Mouse (Mus musculus) mouse embryonic stem cell (cell line): ENCODE measurements around the gene Atl2.

Source experiments
- in situ Hi-C, 2 experiments: fragments of 300-500 bp; cut with MboI; formaldehyde crosslinking; loops; 1 replicate in 1 of 2; 3 replicates in 1 of 2; pipeline ENCODE4 v1.14.3; 2019 to 2020; ENCODE audit warnings: low sequenced_read_pairs in 2 of 2, low pct_unique_long_range_greater_than_20kb in 1 of 2, mixed read lengths in 1 of 2; ENCODE audit not compliant: unreplicated experiment in 1 of 2

Atl2 gene

DNA sequence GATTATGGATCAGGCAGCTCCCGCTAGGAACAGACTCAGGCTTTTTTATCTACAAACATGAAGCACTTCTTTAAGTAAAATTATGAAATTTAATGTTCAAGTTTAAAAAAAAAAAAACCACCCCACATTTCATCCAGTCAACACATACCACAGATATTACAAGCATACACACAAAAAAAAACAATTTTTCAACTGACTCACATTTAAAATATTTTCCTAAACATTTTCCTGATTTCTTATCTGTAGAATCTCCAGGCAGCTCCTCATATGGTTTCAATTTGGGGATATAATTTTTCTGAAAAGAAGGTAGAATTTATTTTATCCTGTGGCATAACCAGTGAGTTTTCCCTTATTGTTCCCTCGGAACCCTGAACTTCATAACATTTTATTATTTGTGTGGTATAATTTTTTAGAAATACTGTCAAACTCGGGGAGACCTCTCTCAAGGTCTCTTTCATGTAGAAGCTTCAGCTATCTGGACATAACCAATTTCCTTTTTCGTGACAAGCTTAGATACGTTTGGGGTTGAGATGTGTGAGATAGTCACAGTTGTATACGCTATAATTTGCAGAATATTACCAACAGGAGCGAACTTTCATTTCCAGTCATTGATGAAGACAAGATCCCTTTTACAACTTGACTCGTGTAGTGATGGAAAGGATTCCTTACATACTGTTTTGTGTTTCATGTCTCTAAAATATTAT, 11.0 kb upstream of the Atl2 start:
- in situ Hi-C loops: no loop called here

DNA sequence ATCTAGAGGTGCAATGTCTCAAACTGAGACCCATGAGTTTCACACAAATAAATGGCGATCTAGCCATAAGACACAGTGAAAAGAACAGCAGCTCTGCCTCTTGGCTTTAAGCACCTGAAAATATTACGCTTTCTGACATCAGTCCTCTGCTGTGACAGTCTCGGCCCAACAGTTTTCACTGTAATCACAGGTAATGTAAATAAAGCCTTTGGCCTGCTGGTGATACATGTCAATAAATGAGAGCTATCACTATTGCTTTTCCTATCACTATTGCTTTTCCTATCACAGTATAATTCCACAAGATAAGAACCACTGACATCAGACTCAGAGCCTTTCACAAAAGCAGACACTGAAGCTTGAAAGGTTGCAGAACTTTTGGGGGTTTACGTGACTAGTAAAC, 8.7 kb upstream of the Atl2 start:
- in situ Hi-C loops: no loop called here

DNA sequence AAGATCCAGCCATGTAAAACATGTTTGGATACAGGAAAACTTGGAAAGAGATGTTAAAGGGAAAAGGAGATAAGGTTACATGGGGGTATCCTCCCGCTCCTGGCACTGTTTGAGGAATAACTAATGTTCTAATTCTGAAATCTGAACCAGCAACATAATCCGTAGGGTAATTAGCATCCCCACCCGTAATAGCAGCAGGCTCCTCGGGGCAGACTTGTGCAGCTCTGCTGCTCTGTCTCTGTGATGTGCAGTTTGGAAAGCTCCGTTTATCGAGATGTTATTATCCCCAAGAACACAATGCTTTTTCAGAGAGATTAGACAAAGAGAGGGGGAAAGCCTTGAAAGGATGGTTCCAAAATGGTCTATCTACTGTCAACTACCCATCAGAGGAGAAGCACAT, 5.3 kb upstream of the Atl2 start:
- in situ Hi-C loops: no loop called here

DNA sequence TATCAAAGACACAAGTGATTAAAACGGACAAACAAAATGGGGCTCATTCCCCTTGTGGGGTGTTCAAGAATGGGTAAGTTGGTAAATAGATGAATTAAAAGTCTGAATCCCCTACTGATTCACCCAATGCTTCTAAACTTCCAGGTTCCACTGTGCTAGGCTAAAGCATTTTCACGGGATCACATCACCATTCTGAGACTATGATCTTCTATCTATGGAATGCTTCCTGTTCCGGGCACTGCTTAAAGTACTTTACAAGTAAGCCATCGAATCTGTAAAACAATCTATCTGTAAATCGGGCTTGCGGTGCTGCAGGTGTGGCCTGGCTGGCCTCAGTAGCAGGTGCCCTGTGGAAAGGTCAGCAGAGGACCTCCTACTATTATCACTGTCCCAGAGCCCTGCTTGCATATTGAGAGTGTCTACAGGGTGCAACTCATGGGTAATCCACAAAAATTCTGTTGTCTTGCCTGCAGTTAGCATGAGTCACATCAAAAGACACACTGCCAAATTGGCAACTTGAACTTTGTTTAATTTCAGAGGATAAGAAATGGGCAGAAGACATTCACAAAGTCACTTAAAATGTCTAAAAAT, 2.3 kb upstream of the Atl2 start:
- in situ Hi-C loops: loop anchor here in 1 of 2 experiments (25.0 kb wide), 1 partner anchor 289 kb away; no protein-coding TSS in a partner anchor

DNA sequence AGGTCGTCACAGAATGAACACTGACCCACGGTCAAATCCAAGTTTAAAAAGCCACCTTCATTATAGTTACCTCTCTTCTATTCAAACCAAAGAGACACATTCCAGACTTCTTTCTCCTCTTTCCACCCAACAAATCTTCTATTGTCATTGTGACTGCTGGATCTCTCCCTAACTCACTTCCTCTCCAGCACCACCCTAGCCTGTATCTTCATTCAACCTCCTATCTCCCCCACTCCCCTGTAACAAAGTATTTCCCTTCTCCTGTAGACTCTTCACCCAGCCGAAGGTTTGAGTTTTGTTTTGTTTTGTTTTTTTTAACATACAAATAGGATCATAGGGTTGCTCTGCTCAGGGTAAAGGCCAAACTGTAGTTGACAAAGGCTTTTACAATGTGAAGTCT, 1.7 kb upstream of the Atl2 start:
- in situ Hi-C loops: loop anchor here in 1 of 2 experiments (25.0 kb wide), 1 partner anchor 290 kb away; no protein-coding TSS in a partner anchor

DNA sequence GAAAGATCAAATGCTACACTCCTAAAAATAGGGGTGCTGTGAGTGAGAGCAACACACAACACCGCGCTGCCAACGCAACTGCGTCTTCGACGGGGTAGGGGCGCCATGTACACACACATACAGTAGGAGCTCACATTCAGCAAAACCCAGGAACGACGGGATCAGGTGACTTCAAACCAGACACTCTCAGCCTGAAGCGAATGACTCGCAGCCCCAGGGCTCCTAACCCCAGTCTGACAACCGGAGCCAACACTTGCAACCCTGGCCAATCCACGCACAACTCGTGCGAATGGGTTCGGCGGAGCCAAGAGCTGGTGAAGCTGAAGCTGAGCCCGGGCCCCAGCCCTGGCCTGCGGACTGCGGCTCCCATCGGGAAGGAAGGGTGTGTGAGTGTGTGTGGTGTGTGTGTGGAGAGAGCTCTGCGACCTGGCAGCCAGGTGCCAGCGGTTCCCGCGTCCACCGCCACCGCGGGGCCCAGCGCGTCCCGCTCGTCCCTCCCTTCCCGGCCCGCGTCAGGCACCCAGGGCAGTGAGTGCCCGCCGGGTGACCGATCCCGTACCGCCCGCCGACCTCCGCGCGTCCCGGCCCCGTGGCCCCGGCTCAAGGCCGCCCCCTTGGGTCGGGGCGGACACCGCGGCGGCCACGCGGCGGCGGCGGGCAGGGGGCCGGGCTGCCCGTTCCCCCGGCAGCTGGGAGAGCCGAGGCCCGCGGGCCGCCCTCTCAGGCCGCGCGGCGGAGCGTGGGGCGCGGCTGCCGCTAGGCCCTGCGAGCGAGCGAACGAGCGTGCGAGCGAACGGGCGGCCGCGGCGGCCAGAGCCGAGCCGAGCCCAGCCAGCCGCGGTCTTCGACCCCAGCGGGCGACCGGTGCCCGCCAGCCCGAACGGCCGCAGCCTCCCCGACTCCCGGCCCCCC, 696 bp downstream of the Atl2 start:
- in situ Hi-C loops: loop anchor here in 1 of 2 experiments (25.0 kb wide), 1 partner anchor 292 kb away; no protein-coding TSS in a partner anchor

DNA sequence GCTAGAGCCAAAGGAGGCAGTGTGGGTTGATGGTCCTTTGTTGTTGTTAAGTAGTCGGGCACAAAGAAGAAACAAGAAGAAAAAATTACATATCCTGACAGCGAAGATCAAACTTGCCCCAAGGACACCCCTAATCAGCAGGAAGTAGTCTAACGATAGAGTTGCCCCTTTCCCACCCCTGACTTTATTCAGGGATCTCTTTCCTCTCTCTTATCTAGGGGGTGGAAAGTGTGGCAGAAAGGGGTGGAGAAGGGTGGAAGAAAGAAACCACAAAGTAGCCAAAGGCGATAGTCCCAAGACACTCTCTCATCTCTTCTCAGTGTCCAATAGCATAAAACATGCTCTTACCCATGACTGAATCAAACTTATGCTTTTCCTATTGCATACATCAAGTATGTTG, 1.9 kb downstream of the Atl2 start:
- in situ Hi-C loops: loop anchor here in 1 of 2 experiments (25.0 kb wide), 1 partner anchor 293 kb away; no protein-coding TSS in a partner anchor

DNA sequence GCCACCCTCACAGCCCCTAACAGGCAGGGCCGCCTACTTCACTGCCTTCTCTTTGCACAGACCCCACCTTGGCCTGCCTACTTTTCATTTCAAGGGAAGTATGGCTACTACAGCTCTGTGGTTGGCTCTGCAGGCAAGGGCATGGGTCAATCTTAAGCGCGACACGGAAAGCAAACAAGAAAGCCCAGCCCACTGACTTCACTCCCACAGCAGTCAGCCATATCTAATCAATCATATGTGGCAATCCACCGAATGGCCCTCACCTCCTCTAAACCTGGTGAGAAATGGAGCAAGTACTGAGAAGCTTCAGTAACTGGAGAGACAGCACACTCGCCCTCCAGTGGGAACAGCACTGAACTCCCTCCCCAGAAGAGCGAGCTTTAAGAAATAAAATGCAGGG, 4.0 kb downstream of the Atl2 start:
- in situ Hi-C loops: loop anchor here in 1 of 2 experiments (25.0 kb wide), 1 partner anchor 295 kb away; no protein-coding TSS in a partner anchor

DNA sequence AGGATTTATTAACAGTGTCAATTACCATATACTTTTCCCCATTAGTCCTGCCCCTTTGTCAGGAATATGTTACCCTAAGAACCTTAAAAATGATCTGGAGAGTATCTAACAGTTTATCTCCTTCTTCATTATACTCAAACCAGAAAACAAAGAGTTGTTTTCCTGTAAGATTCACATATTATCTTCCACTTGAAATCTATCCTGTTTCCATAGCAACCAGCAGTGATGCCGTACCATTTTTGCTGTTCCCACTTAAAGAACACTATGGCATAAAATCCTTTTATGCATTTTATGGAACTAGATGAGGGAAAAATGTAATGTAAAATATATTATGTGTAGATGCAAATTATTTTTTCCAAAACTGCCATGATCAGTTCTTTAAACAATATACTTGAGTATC, 8.0 kb downstream of the Atl2 start:
- in situ Hi-C loops: loop anchor here in 1 of 2 experiments (25.0 kb wide), 1 partner anchor 299 kb away; no protein-coding TSS in a partner anchor

DNA sequence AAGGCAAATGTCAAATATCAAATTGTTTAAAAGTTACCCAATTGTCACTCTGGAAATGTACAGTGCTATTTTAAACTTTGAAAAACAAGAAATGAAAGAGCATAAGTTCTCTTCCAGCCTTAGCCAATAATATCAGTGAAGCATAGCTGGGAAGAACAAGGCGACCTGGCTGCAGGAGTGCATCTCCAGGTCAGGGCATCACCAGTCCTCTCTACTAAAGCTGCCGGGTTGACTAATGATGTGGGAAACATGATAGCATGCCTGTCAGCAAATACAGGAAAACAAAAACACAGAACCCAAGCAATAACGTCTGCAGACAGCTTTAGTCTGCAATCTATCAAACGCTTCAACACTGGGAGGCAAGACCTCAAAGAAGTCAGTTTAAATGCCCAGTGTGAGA, 12.7 kb downstream of the Atl2 start:
- in situ Hi-C loops: loop anchor here in 1 of 2 experiments (25.0 kb wide), 1 partner anchor 304 kb away; no protein-coding TSS in a partner anchor

DNA sequence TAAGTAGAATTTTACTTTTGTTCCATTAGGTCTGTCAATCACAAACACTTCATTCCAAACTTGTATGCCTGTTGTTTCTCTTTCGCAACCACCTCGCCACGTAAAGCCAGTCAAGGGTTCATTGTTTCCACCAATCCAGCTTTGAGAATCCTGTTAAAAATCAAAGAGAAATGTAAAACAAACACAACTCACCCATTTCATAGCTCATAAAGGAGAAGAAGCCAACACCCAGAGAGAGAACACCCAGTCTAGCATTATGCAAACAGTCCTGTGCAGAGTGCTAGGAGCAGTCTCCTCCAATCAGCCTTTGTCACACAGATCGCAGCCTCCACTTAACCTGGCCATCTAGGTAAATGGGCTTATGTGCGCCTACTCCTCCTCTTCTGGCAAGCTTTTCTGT, 30.9 kb downstream of the Atl2 start:
- in situ Hi-C loops: no loop called here

DNA sequence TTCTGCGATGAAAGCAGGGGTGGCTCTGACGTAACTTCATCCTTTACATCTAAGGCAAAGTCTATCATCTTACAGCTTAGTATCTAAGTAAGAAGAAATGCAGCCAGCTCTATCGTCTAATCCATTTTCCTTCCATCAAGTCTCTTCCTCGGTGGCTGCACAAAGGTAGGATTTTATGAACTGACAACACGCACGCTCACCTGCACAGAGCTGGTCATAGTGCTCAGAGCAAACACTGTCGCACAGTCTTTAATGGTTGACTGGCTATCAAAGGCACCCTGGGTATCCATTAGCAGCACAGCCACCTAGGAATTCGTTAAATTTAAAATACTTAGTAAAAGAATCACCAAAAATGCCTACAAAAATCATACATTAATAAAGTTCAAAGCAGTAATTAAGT, 31.4 kb downstream of the Atl2 start:
- in situ Hi-C loops: no loop called here

DNA sequence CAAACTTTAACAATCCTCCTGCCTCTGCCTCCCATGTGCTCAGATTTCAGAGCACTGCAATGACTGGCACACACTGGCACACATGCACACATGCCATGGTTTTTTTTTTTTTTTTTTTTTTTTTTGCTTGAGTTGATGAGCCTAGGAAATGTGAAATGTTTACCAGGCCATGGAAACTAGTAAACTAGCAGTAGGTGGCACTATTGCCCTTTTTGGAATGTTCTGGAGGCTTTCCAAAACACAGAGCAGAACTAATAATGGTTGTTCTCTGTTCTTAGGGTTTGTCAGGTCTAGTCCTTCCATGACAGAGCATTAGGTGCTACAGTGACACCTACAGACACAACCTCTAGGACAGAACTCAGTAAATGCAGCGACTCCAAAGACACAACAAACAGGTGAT, 33.9 kb downstream of the Atl2 start:
- in situ Hi-C loops: no loop called here

DNA sequence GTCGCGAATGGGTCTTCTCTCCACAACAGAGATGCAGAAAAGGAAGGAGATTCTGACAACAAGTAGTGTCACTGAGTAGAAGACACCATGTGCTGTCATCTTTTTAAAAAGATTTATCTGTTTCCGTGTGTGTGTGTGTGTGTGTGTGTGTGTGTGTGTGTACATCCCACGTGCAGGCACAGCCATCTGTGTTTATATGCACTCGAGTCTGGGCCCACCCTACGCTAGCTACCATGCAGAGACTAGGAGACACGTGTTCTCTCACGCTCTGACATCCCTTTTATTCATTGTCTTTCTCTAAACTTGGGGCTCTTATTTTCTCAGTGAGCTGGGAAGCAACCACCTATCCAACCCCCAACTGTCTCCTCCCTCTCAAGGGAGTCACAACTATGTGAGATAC, 40.4 kb downstream of the Atl2 start:
- in situ Hi-C loops: no loop called here

DNA sequence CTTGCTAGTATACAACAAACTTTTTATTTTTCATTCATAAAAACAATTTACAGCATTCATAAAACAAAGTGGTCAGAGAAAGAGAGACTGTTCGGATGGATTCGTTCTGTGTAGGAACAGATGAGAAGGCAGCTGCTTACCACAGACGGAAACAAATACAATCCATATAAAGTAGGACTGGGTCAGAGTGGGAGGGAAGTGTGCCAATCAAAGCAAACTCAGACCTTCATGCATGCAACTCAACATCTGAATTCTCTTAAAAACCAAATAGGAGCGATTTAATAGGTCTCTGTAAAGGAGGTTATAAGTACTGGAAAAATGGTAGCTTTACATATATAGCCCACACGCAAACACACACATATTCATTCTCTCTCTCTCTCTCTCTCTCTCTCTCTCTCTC, 47.5 kb downstream of the Atl2 start:
- in situ Hi-C loops: no loop called here

DNA sequence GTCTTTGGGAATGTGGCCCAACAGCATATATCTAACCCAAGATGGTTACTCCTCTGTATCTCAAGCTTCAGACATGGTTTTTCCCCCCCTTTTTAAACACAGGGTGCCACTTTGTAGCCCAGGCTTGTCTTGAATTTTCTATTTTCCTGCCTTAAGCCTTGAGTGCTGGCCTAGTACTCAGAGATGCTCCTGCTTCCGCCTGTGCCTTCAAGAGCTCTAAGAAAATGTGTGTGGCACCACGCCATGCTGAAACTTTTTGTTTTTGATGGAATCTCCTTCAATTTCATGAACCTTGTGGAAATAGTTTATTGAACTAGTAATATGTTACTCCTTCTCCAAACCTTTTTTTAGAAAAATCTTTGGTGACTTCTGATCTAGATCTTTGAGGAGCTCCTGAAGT, 49.7 kb downstream of the Atl2 start:
- in situ Hi-C loops: no loop called here

DNA sequence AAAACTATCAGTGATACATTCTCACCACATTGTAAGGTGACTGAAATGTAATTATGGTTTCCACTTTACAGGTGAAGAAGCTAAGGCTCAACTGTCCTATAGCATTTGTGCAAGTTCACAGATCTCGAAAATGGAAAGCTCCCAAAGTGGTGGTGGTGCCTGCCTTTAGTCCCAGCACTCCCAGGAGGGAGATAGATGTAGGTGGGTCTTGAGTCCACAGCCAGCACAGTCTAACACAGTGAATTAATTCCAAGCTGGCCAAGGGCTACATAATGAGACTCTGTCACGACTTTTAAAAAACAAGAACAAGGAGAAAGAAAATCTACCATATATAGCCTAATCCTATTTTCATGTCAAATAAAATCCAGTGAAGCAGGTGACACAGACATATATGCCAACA, 50.2 kb downstream of the Atl2 start:
- in situ Hi-C loops: no loop called here

DNA sequence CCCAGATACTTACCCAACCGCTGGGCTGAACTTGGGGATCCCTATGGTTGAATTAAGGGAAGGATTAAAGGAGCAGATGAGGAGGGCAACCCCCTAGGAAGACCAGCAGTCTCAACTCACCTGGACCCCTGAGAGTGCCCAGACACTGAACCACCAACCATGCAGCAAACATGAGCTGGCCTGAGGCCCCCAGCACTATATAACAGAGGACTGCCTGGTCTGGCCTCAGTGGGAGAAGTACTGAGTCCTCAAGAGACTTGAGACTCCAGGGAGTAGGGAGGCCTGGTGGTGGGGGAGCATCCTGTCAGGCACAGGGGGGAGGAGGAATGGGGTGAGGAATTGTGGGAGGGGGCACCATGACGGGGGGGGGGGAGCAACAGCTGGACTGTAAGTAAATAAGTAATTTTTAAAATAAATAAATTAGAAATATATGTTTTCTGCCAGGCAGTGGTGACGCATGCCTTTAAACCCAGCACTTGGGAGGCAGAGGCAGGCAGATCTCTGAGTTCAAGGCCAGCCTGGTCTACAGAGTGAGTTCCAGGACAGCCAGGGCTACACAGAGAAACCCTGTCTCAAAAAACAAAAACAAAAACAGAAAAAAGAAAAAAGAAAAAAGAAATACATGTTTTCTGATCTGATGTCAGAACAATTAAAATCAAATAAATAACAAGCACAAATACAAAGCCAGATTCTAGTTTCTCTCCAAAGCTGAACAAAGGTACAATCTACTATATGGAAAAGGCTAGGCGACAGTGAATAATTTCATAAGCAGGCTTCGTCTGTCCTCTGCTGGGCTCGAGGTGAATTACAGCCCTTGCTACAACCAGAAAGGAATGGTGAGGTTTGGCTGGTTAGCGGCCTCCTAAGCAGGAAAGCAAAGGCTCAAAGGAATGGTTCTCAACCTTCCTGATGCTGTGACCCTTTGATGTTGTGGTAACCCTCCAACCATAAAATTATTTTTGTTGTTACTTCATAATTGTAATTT, 55.4 kb downstream of the Atl2 start:
- in situ Hi-C loops: no loop called here
